Comparison of ENCODE assay signal across 8 mouse cellular contexts in the genomic region with DNA sequence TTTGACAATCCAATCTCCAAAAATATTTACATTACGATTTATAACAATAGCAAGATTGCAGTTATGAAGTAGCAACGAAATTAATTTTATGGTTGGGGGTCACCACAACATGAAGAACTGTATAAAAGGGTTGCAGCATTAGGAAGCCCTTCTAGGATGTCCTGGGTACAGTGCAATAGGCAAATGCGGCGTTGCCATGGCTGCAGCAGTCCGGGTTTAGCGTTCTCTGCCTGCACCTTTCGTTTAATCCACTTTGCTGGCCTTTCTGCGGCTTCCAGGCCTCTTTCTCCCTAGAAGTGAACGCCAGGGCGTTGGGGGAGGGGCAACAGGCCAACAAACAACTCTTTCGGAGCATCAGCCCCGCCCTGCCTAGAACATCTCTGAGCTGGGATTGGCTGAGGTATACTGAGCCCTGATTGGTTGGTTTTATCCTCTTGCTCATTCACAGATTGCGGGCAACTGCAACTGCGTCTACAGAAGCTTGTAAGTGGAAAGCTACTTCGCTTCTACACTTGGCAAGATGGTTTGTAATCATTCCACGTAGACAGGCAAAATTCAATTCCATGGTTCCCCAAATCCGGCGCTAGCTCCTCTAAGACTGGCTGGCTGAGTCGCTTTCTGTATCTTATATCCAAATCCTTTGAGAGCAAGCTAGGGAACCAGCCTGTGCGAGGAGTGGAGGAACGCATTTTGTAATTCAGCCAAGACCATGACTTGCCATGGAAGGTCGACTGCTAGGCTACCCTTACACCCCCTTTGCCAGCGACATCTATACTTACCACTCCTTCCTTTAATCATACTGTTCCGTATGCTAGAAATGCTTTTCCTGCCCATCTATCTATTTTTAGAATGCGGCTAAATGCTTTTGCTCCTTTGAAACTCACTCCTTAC. TPM values are rescaled to one million over a fixed set of nuclear protein-coding genes. Genes with fewer than 3 reads are reported as not detected.
DNase-seq lines count a peak whose midpoint lies in the region; ATAC-seq lines count a peak whose summit lies in the region.

No protein-coding gene starts in this region.

- 22% methylated on average over 25 of the region's 25 CpGs for WGBS in macrophage (ENCODE audit: missing documents)

- peak; percentile 90 for ATAC-seq in inflammation-experienced regulatory T-cells, adult 6 months

- H3K27ac ChIP-seq in macrophage: peak overlapping the region; percentile 21; the same call in 1 of the 2 replicates

- peaks cover 10% of the 10 kb centered on the region; the same call in 1 of the 2 replicates for H3K36me3 ChIP-seq in macrophage (ENCODE audit: inconsistent target)

- DNase-seq in adrenal gland, adult 2 months: peak; percentile 95
- peak; percentile 97 for DNase-seq in embryo, embryonic 11 days
- DNase-seq in gastrocnemius, postnatal 25 days: peak; percentile 89
- DNase-seq in left cerebral cortex, adult 8-10 months (ENCODE audit: low spot score in 2 of 2): peak; percentile 65 to 92
- peak; percentile 92 for DNase-seq in retina, postnatal 7 days (ENCODE audit: low read depth, low spot score)
- DNase-seq in thymus, postnatal 4 days: peak; percentile 89

- H3K79me2 ChIP-seq in macrophage (ENCODE audit: inconsistent target): no peaks in the 10 kb centered on the region

- peak overlapping the region; percentile 6; the same call in 1 of the 2 replicates for H3K4me3 ChIP-seq in macrophage (ENCODE audit: inconsistent target)

RNA-seq across cellular contexts. Expression of gene Cuedc1, which starts 10.9 kb away (rescaled TPM):
- total RNA-seq in adrenal gland, adult 2 months (2021): 10 to 100 TPM; 49.3 to 61.7 TPM
- 76.9 and 91.3 TPM in 2 replicates for polyA plus RNA-seq in adrenal gland, adult 2 months (2012; rRNA removed)
- 10 to 100 TPM; 76.3 to 78.6 TPM for total RNA-seq in gastrocnemius, postnatal 25 days (2021)
- 1 to 10 TPM; 2.0 to 6.4 (median 5.2) TPM for polyA plus RNA-seq in inflammation-experienced regulatory T-cells, adult 6 months (2017; shearing (Covaris generic))
- 10 to 100 TPM; 28.0 to 31.8 (median 30.9) TPM for total RNA-seq in left cerebral cortex, adult 8-10 months (2022)
- 10 to 100 TPM in 17 of 26 experiments, 1 to 10 TPM in 9; 3.5 to 73.4 (median 15.4) TPM for total RNA-seq in macrophage (2018; cell fraction: chromatin; rRNA removed)
- 1 to 10 TPM in 22 of 26 experiments, under 1 TPM in 4; 0.48 to 4.6 (median 1.9) TPM for total RNA-seq in macrophage (2018; cell fraction: cytosol; rRNA removed)
- total RNA-seq in macrophage (2018; cell fraction: nucleus; rRNA removed): 10 to 100 TPM in 6 of 26 experiments, 1 to 10 TPM in 20; 1.5 to 26.6 (median 5.2) TPM
- 0.95 to 2.5 TPM (median 2.2 TPM) in 3 replicates for polyA plus RNA-seq in macrophage (2018)

RNA-seq across cellular contexts. Expression of gene Vezf1, which starts 18.9 kb away (rescaled TPM):
- 10 to 100 TPM; 48.3 to 52.4 TPM for total RNA-seq in adrenal gland, adult 2 months (2021)
- 13.5 and 14.6 TPM in 2 replicates for polyA plus RNA-seq in adrenal gland, adult 2 months (2012; rRNA removed)
- total RNA-seq in gastrocnemius, postnatal 25 days (2021): 10 to 100 TPM; 47.1 to 47.6 TPM
- polyA plus RNA-seq in inflammation-experienced regulatory T-cells, adult 6 months (2017; shearing (Covaris generic)): 10 to 100 TPM; 19.3 to 25.6 (median 21.5) TPM
- total RNA-seq in left cerebral cortex, adult 8-10 months (2022): 10 to 100 TPM; 27.9 to 30.8 (median 29.3) TPM
- total RNA-seq in macrophage (2018; cell fraction: chromatin; rRNA removed): 100 to 1,000 TPM in 2 of 26 experiments, 10 to 100 TPM in 23, 1 to 10 TPM in 1; 9.5 to 112 (median 16.5) TPM
- 10 to 100 TPM; 11.5 to 42.6 (median 17.7) TPM for total RNA-seq in macrophage (2018; cell fraction: cytosol; rRNA removed)
- total RNA-seq in macrophage (2018; cell fraction: nucleus; rRNA removed): 100 to 1,000 TPM in 2 of 26 experiments, 10 to 100 TPM in 24; 14.5 to 149 (median 23.2) TPM
- 12.2 to 18.4 TPM (median 14.4 TPM) in 3 replicates for polyA plus RNA-seq in macrophage (2018)

RNA-seq across cellular contexts. Expression of gene Srsf1, which starts 39.8 kb away (rescaled TPM):
- 100 to 1,000 TPM; 179 to 252 TPM for total RNA-seq in adrenal gland, adult 2 months (2021)
- polyA plus RNA-seq in adrenal gland, adult 2 months (2012; rRNA removed): 210 and 224 TPM in 2 replicates
- total RNA-seq in gastrocnemius, postnatal 25 days (2021): 10 to 100 TPM; 58.0 to 68.8 TPM
- 10 to 100 TPM; 40.8 to 52.4 (median 50.5) TPM for polyA plus RNA-seq in inflammation-experienced regulatory T-cells, adult 6 months (2017; shearing (Covaris generic))
- total RNA-seq in left cerebral cortex, adult 8-10 months (2022): 100 to 1,000 TPM; 189 to 208 (median 191) TPM
- 100 to 1,000 TPM in 15 of 26 experiments, 10 to 100 TPM in 11; 52.3 to 254 (median 106) TPM for total RNA-seq in macrophage (2018; cell fraction: chromatin; rRNA removed)
- 100 to 1,000 TPM in 4 of 26 experiments, 10 to 100 TPM in 22; 73.1 to 109 (median 89.7) TPM for total RNA-seq in macrophage (2018; cell fraction: cytosol; rRNA removed)
- 100 to 1,000 TPM in 17 of 26 experiments, 10 to 100 TPM in 9; 70.6 to 242 (median 110) TPM for total RNA-seq in macrophage (2018; cell fraction: nucleus; rRNA removed)
- 77.7 to 105 TPM (median 79.2 TPM) in 3 replicates for polyA plus RNA-seq in macrophage (2018)

Comparison
In these comparisons a context has a peak if more than half of its experiments do, and no peak if none do; other contexts are left out.
1. Peak in every context shown above with its lines: DNase-seq, ATAC-seq, H3K4me3 ChIP-seq and H3K27ac ChIP-seq.